Mouse (Mus musculus): Measurements from ENCODE around the gene Ube2j1. TPM values are rescaled to one million over a fixed set of nuclear protein-coding genes. Genes with fewer than 3 reads are reported as not detected.

The Ube2j1 gene
- total and polyA plus RNA-seq, 3 experiments, result 64.3 to 122 (median 93.0) TPM

DNA sequence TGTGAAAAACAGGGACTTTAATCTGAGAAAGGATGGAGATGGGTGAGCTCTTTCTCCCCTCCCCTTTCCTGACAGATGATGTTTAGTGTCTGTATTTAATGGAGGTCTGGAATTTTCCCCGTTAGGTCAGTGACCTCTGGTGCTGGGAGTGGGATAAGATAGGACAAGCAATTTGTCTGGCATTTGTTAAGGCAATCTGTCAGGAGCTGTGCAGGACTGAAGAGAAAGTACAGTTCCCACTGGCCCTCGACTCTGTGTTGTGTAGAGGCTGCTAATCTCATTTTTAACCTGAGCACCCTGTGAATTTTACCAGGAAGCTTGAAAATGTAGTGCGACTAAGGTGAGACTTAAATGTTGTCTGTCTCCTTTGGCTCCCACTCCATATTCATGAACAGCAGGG, 45.5 kb upstream of the Ube2j1 start:
- no peaks in the 10 kb centered on the region for H3K36me3 ChIP-seq (replicated peaks in 1 of 2; ENCODE audit: control insufficient read depth in 1 of 2, insufficient read depth in 1 of 2, low read length in 1 of 2)
- DNase-seq (ENCODE audit: extremely low read depth), result no peak
- no peak for TF ChIP-seq UBTF (IDR thresholded peaks at IDR 0.05; ENCODE audit: low read depth, low read length)
- TF ChIP-seq MAX (IDR thresholded peaks at IDR 0.05; ENCODE audit: low read length), result no peak
- no peak for TF ChIP-seq USF2 (conservative IDR thresholded peaks at IDR 0.05; ENCODE audit: low read depth, low read length)
- no peak for TF ChIP-seq CTCF (conservative IDR thresholded peaks at IDR 0.05 in 1 of 2, IDR thresholded peaks at IDR 0.05 in 1 of 2; ENCODE audit: low read depth in 2 of 2, low read length in 2 of 2)
- no peak for TF ChIP-seq ETS1 (conservative IDR thresholded peaks at IDR 0.05; ENCODE audit: low read depth, low read length)
- no peak for TF ChIP-seq ZC3H11A (IDR thresholded peaks at IDR 0.05; ENCODE audit: low read depth, low read length)
- no peak for TF ChIP-seq E2F4 (IDR thresholded peaks at IDR 0.05; ENCODE audit: insufficient replicate concordance, low read depth, low read length)
- TF ChIP-seq USF1 (IDR thresholded peaks at IDR 0.05; ENCODE audit: low read depth, low read length), result no peak
- TF ChIP-seq PAX5 (IDR thresholded peaks at IDR 0.05; ENCODE audit: low read length), result no peak
- TF ChIP-seq IRF4 (IDR thresholded peaks at IDR 0.05; ENCODE audit: low read depth, low read length), result no peak
- no peak for TF ChIP-seq MAFK (IDR thresholded peaks at IDR 0.05; ENCODE audit: insufficient replicate concordance, low read length)
- H3K4me2 ChIP-seq (ENCODE audit: insufficient read depth, low read depth, poor library complexity, severe bottlenecking), result no peak overlapping the region
- in situ Hi-C loops (cut with MboI; ENCODE audit: low pct_ligation_motif_present, low pct_unique_long_range_greater_than_20kb, low sequenced_read_pairs), result loop anchor here (25.0 kb wide), 1 partner anchor 373 kb away; the partner anchor contains the start of genes Casp8ap2 and Gja10
- peaks cover 30% of the 10 kb centered on the region for H3K27me3 ChIP-seq (replicated peaks)
- dilution Hi-C loops (cut with MboI; ENCODE audit: extremely low pct_ligation_motif_present, extremely low pct_unique_long_range_greater_than_20kb, low sequenced_read_pairs), result no loop called here
- no peak overlapping the region for H3K27ac ChIP-seq (ENCODE audit: insufficient read depth, low read depth)
- H3K4me3 ChIP-seq (replicated peaks in 1 of 3; ENCODE audit: low read depth in 2 of 3, low read length in 2 of 3, poor library complexity in 1 of 3), result no peak overlapping the region
- H3K9ac ChIP-seq (ENCODE audit: insufficient read depth, low read depth), result no peak overlapping the region
- H3K4me1 ChIP-seq (ENCODE audit: control insufficient read depth in 1 of 2, insufficient read depth in 2 of 2), result no peaks in the 10 kb centered on the region; a peak in 1 of 4 replicates
- peaks cover 2% of the 10 kb centered on the region for H3K9me3 ChIP-seq (replicated peaks; ENCODE audit: low read length)
- H3K79me2 ChIP-seq (replicated peaks; ENCODE audit: control insufficient read depth, extremely low read depth, insufficient read depth, poor library complexity, severe bottlenecking), result no peaks in the 10 kb centered on the region

GRCm38 (mm10) chr4:32987006-32987405, 44.2 kb upstream of the Ube2j1 start:
- Histone ChIP-seq H3K9ac (ENCODE audit: insufficient read depth, low read depth) (no peak overlapping the region), H3K9me3 (replicated peaks; ENCODE audit: low read length) (peaks cover 2% of the 10 kb centered on the region), H3K36me3 (replicated peaks in 1 of 2; ENCODE audit: control insufficient read depth in 1 of 2, insufficient read depth in 1 of 2, low read length in 1 of 2) (no peaks in the 10 kb centered on the region), H3K79me2 (replicated peaks; ENCODE audit: control insufficient read depth, extremely low read depth, insufficient read depth, poor library complexity, severe bottlenecking) (no peaks in the 10 kb centered on the region), H3K4me3 (replicated peaks in 1 of 3; ENCODE audit: low read depth in 2 of 3, low read length in 2 of 3, poor library complexity in 1 of 3) (no peak overlapping the region), H3K27ac (ENCODE audit: insufficient read depth, low read depth) (no peak overlapping the region), H3K4me1 (ENCODE audit: control insufficient read depth in 1 of 2, insufficient read depth in 2 of 2) (no peaks in the 10 kb centered on the region; a peak in 1 of 4 replicates), H3K4me2 (ENCODE audit: insufficient read depth, low read depth, poor library complexity, severe bottlenecking) (no peak overlapping the region), H3K27me3 (replicated peaks) (peaks cover 23% of the 10 kb centered on the region)
- no peak for DNase-seq (ENCODE audit: extremely low read depth)
- in situ Hi-C loops (cut with MboI; ENCODE audit: low pct_ligation_motif_present, low pct_unique_long_range_greater_than_20kb, low sequenced_read_pairs) (loop anchor here (25.0 kb wide), 1 partner anchor 375 kb away; the partner anchor contains the start of genes Casp8ap2 and Gja10), dilution Hi-C loops (cut with MboI; ENCODE audit: extremely low pct_ligation_motif_present, extremely low pct_unique_long_range_greater_than_20kb, low sequenced_read_pairs) (no loop called here)
- TF ChIP-seq IRF4 (IDR thresholded peaks at IDR 0.05; ENCODE audit: low read depth, low read length) (no peak), SIN3A (IDR thresholded peaks at IDR 0.05; ENCODE audit: low read length) (no peak), PAX5 (IDR thresholded peaks at IDR 0.05; ENCODE audit: low read length) (no peak), POLR2AphosphoS2 (IDR thresholded peaks at IDR 0.05; ENCODE audit: low read depth, low read length) (no peak), ELF1 (IDR thresholded peaks at IDR 0.05; ENCODE audit: low read depth, low read length) (no peak), MEF2A (IDR thresholded peaks at IDR 0.05; ENCODE audit: borderline replicate concordance, low read depth, low read length) (no peak), GABPA (IDR thresholded peaks at IDR 0.05; ENCODE audit: insufficient replicate concordance, low read depth, low read length) (no peak), USF1 (IDR thresholded peaks at IDR 0.05; ENCODE audit: low read depth, low read length) (no peak), USF2 (conservative IDR thresholded peaks at IDR 0.05; ENCODE audit: low read depth, low read length) (no peak), EP300 (IDR thresholded peaks at IDR 0.05; ENCODE audit: low read length) (no peak), MXI1 (IDR thresholded peaks at IDR 0.05; ENCODE audit: low read depth, low read length) (no peak), CHD1 (IDR thresholded peaks at IDR 0.05; ENCODE audit: low read depth, low read length) (no peak), MYC (IDR thresholded peaks at IDR 0.05; ENCODE audit: low read depth, low read length) (no peak), ZC3H11A (IDR thresholded peaks at IDR 0.05; ENCODE audit: low read depth, low read length) (no peak), ZMIZ1 (IDR thresholded peaks at IDR 0.05; ENCODE audit: low read depth, low read length) (no peak), RAD21 (IDR thresholded peaks at IDR 0.05; ENCODE audit: low read depth, low read length) (no peak), CTCF (conservative IDR thresholded peaks at IDR 0.05 in 1 of 2, IDR thresholded peaks at IDR 0.05 in 1 of 2; ENCODE audit: low read depth in 2 of 2, low read length in 2 of 2) (no peak)

All from CH12.LX (cell line).